Mouse (Mus musculus) heart, adult 2 months (tissue): ENCODE results near the gene Dbndd1. TPM values are rescaled to one million over a fixed set of nuclear protein-coding genes. Genes with fewer than 3 reads are reported as not detected.

Source experiments
- DNase-seq, 2 experiments: peaks; one replicate each; pipeline ENCODE4 v3.0.0; 2021
- H3K27ac ChIP-seq: fragments of 200-600 bp; 2 replicates; pipeline ENCODE4 v1.8.1; 2022
- H3K27me3 ChIP-seq: fragments of 200-500 bp; 2 replicates; pipeline ENCODE4 v1.6.1; 2012; ENCODE audit warnings: mild to moderate bottlenecking, low read length, inconsistent platforms, mixed read lengths; ENCODE audit not compliant: control insufficient read depth, insufficient read depth
- H3K36me3 ChIP-seq: fragments of 200-500 bp; 2 replicates; pipeline ENCODE4 v1.6.1; 2012; ENCODE audit warnings: low read length, inconsistent platforms; ENCODE audit not compliant: control insufficient read depth, insufficient read depth
- H3K4me1 ChIP-seq: fragments of 200-500 bp; 2 replicates; pipeline ENCODE4 v1.6.1; 2011; ENCODE audit warnings: low read length; ENCODE audit not compliant: control insufficient read depth, insufficient read depth
- H3K4me3 ChIP-seq: fragments of 200-600 bp; 2 replicates; pipeline ENCODE4 v1.8.1; 2022
- H3K79me2 ChIP-seq: fragments of 200-500 bp; replicated peaks from 2 replicates; pipeline ENCODE4 v1.6.1; 2012; ENCODE audit warnings: mild to moderate bottlenecking, inconsistent platforms, low read length, moderate library complexity, mixed read lengths; ENCODE audit not compliant: control insufficient read depth, insufficient read depth
- H3K9ac ChIP-seq: fragments of 200-500 bp; 2 replicates; pipeline ENCODE4 v1.6.1; 2012; ENCODE audit warnings: low read depth, mild to moderate bottlenecking, control low read depth, inconsistent platforms, low read length, mixed read lengths
- CTCF ChIP-seq: fragments of 200-600 bp; IDR thresholded peaks from 2 replicates; pipeline ENCODE4 v1.8.1; 2022; ENCODE audit warnings: antibody characterized with exemption, mild to moderate bottlenecking, moderate library complexity
- EP300 ChIP-seq: fragments of 200-500 bp; IDR thresholded peaks from 2 replicates; pipeline ENCODE4 v1.6.1; 2011; ENCODE audit warnings: low read depth, low read length, control low read depth; ENCODE audit not compliant: insufficient read depth
- POLR2A ChIP-seq: fragments of 200-500 bp; IDR thresholded peaks from 2 replicates; pipeline ENCODE4 v1.6.1; 2011; ENCODE audit warnings: mild to moderate bottlenecking, low read depth, low read length, control low read depth; ENCODE audit not compliant: insufficient read depth
- WGBS: fragments of 180-500 bp; shearing (Covaris S2); methylation state at CpG from one replicate; pipeline ENCODE4 v1.1.7; 2018; 5-methylcytosine and 5-hydroxymethylcytosine counted together
- intact Hi-C: fragments of 180-260 bp; cut with DNase I; formaldehyde crosslinking; loops from one replicate; pipeline ENCODE4 v1.15.1; 2025
- polyA plus RNA-seq: library from polyadenylated mRNA; depleted of rRNA; stranded (reverse); fragments of >200 nt; gene quantifications from 2 replicates; pipeline ENCODE4 v1.2.3, GENCODE M21; 2012
- total RNA-seq, 2 experiments: library from RNA; stranded (reverse); gene quantifications; 2 replicates each; pipeline ENCODE4 v1.2.3; 2021

Gene Dbndd1
- total and polyA plus RNA-seq, 3 experiments, result 0.27 TPM; not detected in 2

GRCm38 (mm10) chr8:123518667-123519066 is 3.4 kb upstream of the Dbndd1 start, which contains the start of gene Gas8:
TSS of gene Gas8 (plus strand) at chr8:123518834.
- no peaks in the 10 kb centered on the region for H3K36me3 ChIP-seq
- peaks cover 4% of the 10 kb centered on the region for H3K4me1 ChIP-seq
- intact Hi-C loops, result no loop called here
- WGBS, result under 1% methylated on average over 20 of the region's 20 CpGs
- peak; percentile 86 to 91 for DNase-seq
- no peaks in the 10 kb centered on the region for H3K79me2 ChIP-seq
- peak within 1 kb of the TSS; percentile 92 for H3K4me3 ChIP-seq
- TF ChIP-seq POLR2A, result peak; percentile 71
- TF ChIP-seq CTCF, result peak; percentile 63
- TF ChIP-seq EP300, result 0 out of 2 replicates have a peak, but pooled peaks have one; percentile 8
- peak within 1 kb of the TSS; percentile 37; the same call in 1 of the 2 replicates for H3K27ac ChIP-seq
- peaks cover 8% of the 10 kb centered on the region for H3K27me3 ChIP-seq
- H3K9ac ChIP-seq, result peak within 1 kb of the TSS; percentile 76

- no peaks in the 10 kb centered on the region for H3K36me3 ChIP-seq
- H3K4me3 ChIP-seq, result peak overlapping the region; percentile 92
- peaks cover 4% of the 10 kb centered on the region for H3K4me1 ChIP-seq
- TF ChIP-seq EP300, result no peak
- no peak for TF ChIP-seq CTCF
- H3K27ac ChIP-seq, result no peak overlapping the region
- H3K9ac ChIP-seq, result no peak overlapping the region
- peaks cover 8% of the 10 kb centered on the region for H3K27me3 ChIP-seq
- H3K79me2 ChIP-seq, result no peaks in the 10 kb centered on the region
- intact Hi-C loops, result no loop called here
- WGBS, result 39% methylated on average over 10 of the region's 10 CpGs
- no peak for DNase-seq
These were observed 2.9 kb upstream of the Dbndd1 start for GRCm38 (mm10) chr8:123518172-123518571.

GRCm38 (mm10) chr8:123516596-123516995 is 1.3 kb upstream of the Dbndd1 start:
- DNase-seq, result no peak
- no peak overlapping the region for H3K27ac ChIP-seq
- WGBS, result 42% methylated on average over 2 of the region's 2 CpGs
- no peak overlapping the region for H3K9ac ChIP-seq
- H3K27me3 ChIP-seq, result peaks cover 8% of the 10 kb centered on the region
- H3K4me3 ChIP-seq, result no peak overlapping the region
- H3K79me2 ChIP-seq, result no peaks in the 10 kb centered on the region
- no peak for TF ChIP-seq CTCF
- no peak for TF ChIP-seq POLR2A
- H3K36me3 ChIP-seq, result no peaks in the 10 kb centered on the region
- intact Hi-C loops, result no loop called here
- peaks cover 4% of the 10 kb centered on the region for H3K4me1 ChIP-seq

GRCm38 (mm10) chr8:123515540-123515897 is 256 bp upstream of the Dbndd1 start:
- 3% methylated on average over 11 of the region's 11 CpGs for WGBS
- Histone ChIP-seq H3K4me1 (peaks cover 4% of the 10 kb centered on the region), H3K4me3 (no peak overlapping the region), H3K36me3 (no peaks in the 10 kb centered on the region), H3K9ac (no peak overlapping the region), H3K27me3 (peaks cover 8% of the 10 kb centered on the region), H3K27ac (no peak overlapping the region), H3K79me2 (no peaks in the 10 kb centered on the region)
- TF ChIP-seq POLR2A (no peak), CTCF (no peak), EP300 (no peak)
- no peak for DNase-seq
- intact Hi-C loops, result no loop called here

GRCm38 (mm10) chr8:123514136-123514535 is 1.1 kb downstream of the Dbndd1 start:
- H3K27me3 ChIP-seq, result peaks cover 8% of the 10 kb centered on the region
- H3K36me3 ChIP-seq, result no peaks in the 10 kb centered on the region
- TF ChIP-seq POLR2A (no peak), CTCF (no peak), EP300 (no peak)
- H3K4me1 ChIP-seq, result 0 out of 2 replicates have a peak, but pooled peaks cover 1% of the 10 kb centered on the region
- intact Hi-C loops, result no loop called here
- no peak overlapping the region for H3K4me3 ChIP-seq
- no peak overlapping the region for H3K9ac ChIP-seq
- 2% methylated on average over 9 of the region's 9 CpGs for WGBS
- DNase-seq, result no peak
- no peaks in the 10 kb centered on the region for H3K79me2 ChIP-seq
- no peak overlapping the region for H3K27ac ChIP-seq

- Histone ChIP-seq H3K4me1 (no peaks in the 10 kb centered on the region), H3K4me3 (no peak overlapping the region), H3K36me3 (no peaks in the 10 kb centered on the region), H3K27me3 (peaks cover 8% of the 10 kb centered on the region), H3K79me2 (no peaks in the 10 kb centered on the region), H3K27ac (no peak overlapping the region), H3K9ac (no peak overlapping the region)
- intact Hi-C loops, result no loop called here
- DNase-seq, result no peak
- no peak for TF ChIP-seq CTCF
- no peak for TF ChIP-seq POLR2A
- no peak for TF ChIP-seq EP300
- WGBS, result 59% methylated on average over 5 of the region's 5 CpGs
These were observed 4.4 kb downstream of the Dbndd1 start for GRCm38 (mm10) chr8:123510819-123511218.
